Mouse (Mus musculus) liver, embryonic 14.5 days (tissue): ENCODE measurements around the gene Hif3a. TPM values are rescaled to one million over a fixed set of nuclear protein-coding genes. Genes with fewer than 3 reads are reported as not detected.

ENCODE experiments used
- ATAC-seq: fragments of 200-750 bp; cut with Nextera tagmentation; 2 replicates; pipeline ENCODE4 v1.8.0; 2017; ENCODE audit warnings: moderate number of reproducible peaks, mild to moderate bottlenecking, moderate library complexity; ENCODE audit not compliant: insufficient read depth
- DNase-seq, 3 experiments: peaks; one replicate each; pipeline ENCODE4 v3.0.0-alpha.2; 2012 to 2013; ENCODE audit warnings: low read depth in 3 of 3, low spot score in 3 of 3
- H3K27ac ChIP-seq: fragments of 300-500 bp; sonication (generic); 2 replicates; pipeline ENCODE4 v1.5.1; 2014; ENCODE audit warnings: moderate library complexity, mild to moderate bottlenecking, control low read depth, inconsistent platforms
- H3K27me3 ChIP-seq: fragments of 300-500 bp; sonication (generic); 2 replicates; pipeline ENCODE4 v1.6.1; 2014; ENCODE audit warnings: mild to moderate bottlenecking, low read length, moderate library complexity; ENCODE audit not compliant: control insufficient read depth, insufficient read depth
- H3K36me3 ChIP-seq: fragments of 300-500 bp; sonication (generic); replicated peaks from 2 replicates; pipeline ENCODE4 v1.6.1; 2014; ENCODE audit warnings: low read depth; ENCODE audit not compliant: control insufficient read depth, insufficient read depth
- H3K4me1 ChIP-seq, 2 experiments: fragments of 200-500 bp in 1 of 2; fragments of 300-500 bp in 1 of 2; sonication (generic) in 1 of 2; replicated peaks; 2 replicates each; pipeline ENCODE4 v1.6.1; 2012 to 2014; ENCODE audit warnings: antibody characterized with exemption in 1 of 2, inconsistent platforms in 1 of 2, low read length in 1 of 2; ENCODE audit not compliant: control insufficient read depth in 2 of 2, insufficient read depth in 2 of 2
- H3K4me2 ChIP-seq: fragments of 300-500 bp; sonication (generic); 2 replicates; pipeline ENCODE4 v1.6.1; 2014; ENCODE audit warnings: low read depth, mild to moderate bottlenecking, control low read depth, moderate library complexity
- H3K4me3 ChIP-seq, 2 experiments: fragments of 200-500 bp in 1 of 2; fragments of 300-500 bp in 1 of 2; sonication (generic) in 1 of 2; 2 replicates each; pipeline ENCODE4 v1.5.1; 2012 to 2014; ENCODE audit warnings: low read depth in 2 of 2, low read length in 2 of 2, mild to moderate bottlenecking in 2 of 2, control low read depth in 1 of 2, inconsistent platforms in 1 of 2, moderate library complexity in 1 of 2; ENCODE audit not compliant: insufficient read depth in 1 of 2
- H3K9ac ChIP-seq: fragments of 300-500 bp; sonication (generic); replicated peaks from 2 replicates; pipeline ENCODE4 v1.6.1; 2014; ENCODE audit warnings: mild to moderate bottlenecking, control low read depth, moderate library complexity
- H3K9me3 ChIP-seq: fragments of 300-500 bp; sonication (generic); 2 replicates; pipeline ENCODE4 v1.6.1; 2016; ENCODE audit warnings: low read length, mixed read lengths; ENCODE audit not compliant: control insufficient read depth
- CTCF ChIP-seq: IDR thresholded peaks from 2 replicates; pipeline ENCODE4 v1.5.1; 2016; ENCODE audit warnings: antibody characterized with exemption, low read depth, control low read depth
- EP300 ChIP-seq: IDR thresholded peaks from 2 replicates; pipeline ENCODE4 v1.6.1; 2016; ENCODE audit warnings: antibody characterized with exemption, low read depth
- WGBS: fragments of 180-500 bp; shearing (Covaris S2); extraction: QIAGEN DNeasy Blood & Tissue Kit; methylation state at CpG from one replicate; pipeline ENCODE4 v1.1.7; 2014; ENCODE audit not compliant: insufficient replicate concordance; 5-methylcytosine and 5-hydroxymethylcytosine counted together
- polyA plus RNA-seq, 2 experiments: library from polyadenylated mRNA; depleted of rRNA in 1 of 2; stranded (reverse) in 1 of 2; unstranded in 1 of 2; fragments of >200 nt; fragmentation: Nextera tagmentation in 1 of 2; extraction: Ambion mirVana in 1 of 2; gene quantifications; 2 replicates each; pipeline versions ENCODE4 v1.2.1 to v1.2.3; 2012 to 2014

The Hif3a gene
- polyA plus RNA-seq, 2 experiments, result 9.8 to 22.8 TPM

- 85% methylated on average over 7 of the region's 7 CpGs for WGBS
- H3K36me3 ChIP-seq, result peaks cover 48% of the 10 kb centered on the region
- no peak overlapping the region for H3K4me3 ChIP-seq
- ATAC-seq (no peak), DNase-seq (no peak)
- H3K27me3 ChIP-seq, result no peaks in the 10 kb centered on the region
- TF ChIP-seq CTCF (no peak), EP300 (no peak)
- H3K9ac ChIP-seq, result no peak overlapping the region
- no peaks in the 10 kb centered on the region for H3K4me1 ChIP-seq
- no peaks in the 10 kb centered on the region for H3K9me3 ChIP-seq
- H3K27ac ChIP-seq, result no peak overlapping the region
- H3K4me2 ChIP-seq, result no peak overlapping the region
These were observed 22.9 kb downstream of the Hif3a start for GRCm38 (mm10) chr7:17039373-17039772.

- peaks cover 49% of the 10 kb centered on the region for H3K36me3 ChIP-seq
- 84% methylated on average over 9 of the region's 9 CpGs for WGBS
These were observed 24.1 kb downstream of the Hif3a start for GRCm38 (mm10) chr7:17038018-17038695.

GRCm38 (mm10) chr7:17030239-17030638 is 32.0 kb downstream of the Hif3a start:
- TF ChIP-seq CTCF (no peak), EP300 (no peak)
- no peak overlapping the region for H3K27ac ChIP-seq
- peaks cover 15% of the 10 kb centered on the region; the same call in 1 of the 2 replicates for H3K36me3 ChIP-seq
- H3K4me1 ChIP-seq, result peaks cover 20 to 24% of the 10 kb centered on the region in 2 experiments
- DNase-seq (no peak), ATAC-seq (no peak)
- no peaks in the 10 kb centered on the region for H3K9me3 ChIP-seq
- H3K4me3 ChIP-seq, result no peak overlapping the region
- no peaks in the 10 kb centered on the region for H3K27me3 ChIP-seq
- no peak overlapping the region for H3K4me2 ChIP-seq
- 70% methylated on average over 7 of the region's 7 CpGs for WGBS
- H3K9ac ChIP-seq, result no peak overlapping the region

More at GRCm38 (mm10) chr7:17038018-17038695, 24.1 kb downstream of the Hif3a start:
- no peak for DNase-seq
- H3K9ac ChIP-seq, result no peak overlapping the region
- no peak overlapping the region for H3K4me3 ChIP-seq
- TF ChIP-seq CTCF, result no peak
- TF ChIP-seq EP300, result no peak
- no peak overlapping the region for H3K4me2 ChIP-seq
- H3K27me3 ChIP-seq, result no peaks in the 10 kb centered on the region
- ATAC-seq, result no peak
- H3K4me1 ChIP-seq, result no peaks in the 10 kb centered on the region
- H3K9me3 ChIP-seq, result no peaks in the 10 kb centered on the region
- H3K27ac ChIP-seq, result no peak overlapping the region

GRCm38 (mm10) chr7:17028923-17029322 is 33.3 kb downstream of the Hif3a start:
- peaks cover 21 to 29% of the 10 kb centered on the region in 2 experiments for H3K4me1 ChIP-seq
- DNase-seq (no peak), ATAC-seq (no peak)
- H3K9me3 ChIP-seq, result no peaks in the 10 kb centered on the region
- H3K27me3 ChIP-seq, result no peaks in the 10 kb centered on the region
- no peak overlapping the region for H3K27ac ChIP-seq
- TF ChIP-seq EP300, result no peak
- no peak for TF ChIP-seq CTCF
- H3K4me3 ChIP-seq, result no peak overlapping the region
- no peak overlapping the region for H3K9ac ChIP-seq
- H3K36me3 ChIP-seq, result peaks cover 6% of the 10 kb centered on the region; the same call in 1 of the 2 replicates
- no peak overlapping the region for H3K4me2 ChIP-seq
- WGBS, result 71% methylated on average over 7 of the region's 7 CpGs

- Histone ChIP-seq H3K4me2 (peak within 1 kb of the TSS; percentile 77), H3K36me3 (peaks cover 5% of the 10 kb centered on the region), H3K27me3 (no peaks in the 10 kb centered on the region), H3K27ac (peak within 1 kb of the TSS; percentile 67), H3K9ac (peak within 1 kb of the TSS; percentile 94), H3K4me3 (peak within 1 kb of the TSS; percentile 81 to 92), H3K9me3 (no peaks in the 10 kb centered on the region), H3K4me1 (peaks cover 21 to 33% of the 10 kb centered on the region in 2 experiments)
- DNase-seq (peak; percentile 66 to 72 (median 68)), ATAC-seq (peak; percentile 81)
- TF ChIP-seq CTCF, result no peak
- no peak for TF ChIP-seq EP300
- WGBS, result under 1% methylated on average over 50 of the region's 58 CpGs
These were observed 34.5 kb downstream of the Hif3a start, which contains the start of gene Ppp5c for GRCm38 (mm10) chr7:17027588-17028343. Gene Ppp5c (minus strand): TSS chr7:17027924.
